Mouse (Mus musculus): ENCODE measurements around the gene Bicdl1.

- no peak for TF ChIP-seq CTCF (IDR thresholded peaks at IDR 0.05; ENCODE audit: borderline replicate concordance, control insufficient read depth, extremely low read depth, insufficient read depth, low read length, poor library complexity)
- no peak for TF ChIP-seq POLR2A (IDR thresholded peaks at IDR 0.05; ENCODE audit: control insufficient read depth, extremely low read depth, insufficient read depth, low read length, poor library complexity)
These were observed 5.4 kb downstream of the Bicdl1 start for GRCm38 (mm10) chr5:115726019-115726418.

Data from thymus, adult 2 months (tissue).